Mouse (Mus musculus) embryonic facial prominence, embryonic 10.5 days (tissue): ENCODE results near the gene Dcaf8. TPM values are rescaled to one million over a fixed set of nuclear protein-coding genes. Genes with fewer than 3 reads are reported as not detected.

ENCODE experiments used
- DNase-seq: peaks from one replicate; pipeline ENCODE4 v3.0.0-alpha.2; 2017; ENCODE audit warnings: low spot score
- H3K27ac ChIP-seq: fragments of 300-500 bp; sonication (generic); replicated peaks from 2 replicates; pipeline ENCODE4 v1.5.1; 2016; ENCODE audit warnings: mild to moderate bottlenecking
- H3K27me3 ChIP-seq: fragments of 300-500 bp; sonication (generic); replicated peaks from 2 replicates; pipeline ENCODE4 v1.6.1; 2016; ENCODE audit warnings: low read depth, mild to moderate bottlenecking; ENCODE audit not compliant: poor library complexity, severe bottlenecking
- H3K36me3 ChIP-seq: fragments of 300-500 bp; sonication (generic); replicated peaks from 2 replicates; pipeline ENCODE4 v1.6.1; 2016; ENCODE audit warnings: mild to moderate bottlenecking, moderate library complexity
- H3K4me1 ChIP-seq: fragments of 300-500 bp; sonication (generic); 2 replicates; pipeline ENCODE4 v1.6.1; 2016
- H3K4me3 ChIP-seq: fragments of 300-500 bp; sonication (generic); 2 replicates; pipeline ENCODE4 v1.5.1; 2016; ENCODE audit warnings: mild to moderate bottlenecking, moderate library complexity
- H3K9me3 ChIP-seq: fragments of 300-500 bp; sonication (generic); 2 replicates; pipeline ENCODE4 v1.6.1; 2016; ENCODE audit warnings: mild to moderate bottlenecking
- WGBS: fragments of 180-500 bp; shearing (Covaris S2); methylation state at CpG from one replicate; pipeline ENCODE4 v1.1.7; 2016; 5-methylcytosine and 5-hydroxymethylcytosine counted together
- polyA plus RNA-seq: library from polyadenylated mRNA; unstranded; fragments of >200 nt; fragmentation: Nextera tagmentation; extraction: Ambion mirVana; gene quantifications from 2 replicates; pipeline ENCODE4 v1.2.1, GENCODE M21; 2016

Gene Dcaf8
- polyA plus RNA-seq, 1 experiment from 2014 or later: 141 TPM

DNA sequence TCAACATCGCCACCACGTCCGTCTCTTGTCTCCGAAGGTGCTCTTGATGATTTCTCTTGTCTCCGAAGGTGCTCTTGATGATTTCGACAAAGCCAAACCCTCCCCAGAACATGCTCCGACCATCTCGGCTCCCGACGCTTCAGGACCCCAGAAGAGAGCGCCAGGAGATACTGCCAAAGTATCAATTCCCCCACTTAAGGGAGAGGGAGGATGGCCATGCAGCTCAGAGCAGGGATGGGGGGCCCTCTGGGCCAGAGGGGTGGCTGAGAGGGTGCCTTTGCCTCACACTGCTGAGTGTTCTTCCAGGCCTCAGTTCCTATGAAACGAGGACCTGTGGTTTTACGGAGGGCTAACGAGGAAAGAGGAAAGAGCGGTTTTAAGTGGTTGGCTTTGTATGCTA lies 19.3 kb upstream of the Dcaf8 start:
- Histone ChIP-seq H3K36me3 (peaks cover 56% of the 10 kb centered on the region), H3K4me1 (peaks cover 11% of the 10 kb centered on the region), H3K27ac (no peak overlapping the region), H3K27me3 (no peaks in the 10 kb centered on the region), H3K9me3 (no peaks in the 10 kb centered on the region), H3K4me3 (no peak overlapping the region)
- no peak for DNase-seq
- 95% methylated on average over 15 of the region's 15 CpGs for WGBS

DNA sequence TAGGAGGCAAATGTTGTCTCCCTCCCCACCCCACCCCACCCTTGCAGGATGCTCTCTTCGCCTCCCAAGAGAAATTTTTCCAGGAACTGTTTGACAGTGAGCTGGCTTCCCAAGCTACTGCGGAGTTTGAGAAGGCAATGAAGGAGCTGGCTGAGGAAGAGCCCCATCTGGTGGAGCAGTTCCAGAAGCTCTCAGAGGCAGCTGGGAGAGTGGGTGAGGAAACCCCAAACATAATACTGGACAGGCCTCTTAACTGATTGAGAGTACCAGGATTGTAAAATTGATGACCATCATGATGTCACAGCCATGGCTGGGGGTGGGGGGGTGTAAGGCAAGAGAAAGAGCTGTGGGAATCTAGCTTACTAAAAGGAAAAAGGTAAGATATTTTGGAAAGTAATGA lies 18.8 kb upstream of the Dcaf8 start:
- H3K4me1 ChIP-seq: peaks cover 11% of the 10 kb centered on the region
- WGBS: 74% methylated on average over 2 of the region's 2 CpGs
- peaks cover 59% of the 10 kb centered on the region for H3K36me3 ChIP-seq
- no peaks in the 10 kb centered on the region for H3K9me3 ChIP-seq
- H3K27ac ChIP-seq: no peak overlapping the region
- H3K27me3 ChIP-seq: no peaks in the 10 kb centered on the region
- DNase-seq: no peak
- H3K4me3 ChIP-seq: no peak overlapping the region

DNA sequence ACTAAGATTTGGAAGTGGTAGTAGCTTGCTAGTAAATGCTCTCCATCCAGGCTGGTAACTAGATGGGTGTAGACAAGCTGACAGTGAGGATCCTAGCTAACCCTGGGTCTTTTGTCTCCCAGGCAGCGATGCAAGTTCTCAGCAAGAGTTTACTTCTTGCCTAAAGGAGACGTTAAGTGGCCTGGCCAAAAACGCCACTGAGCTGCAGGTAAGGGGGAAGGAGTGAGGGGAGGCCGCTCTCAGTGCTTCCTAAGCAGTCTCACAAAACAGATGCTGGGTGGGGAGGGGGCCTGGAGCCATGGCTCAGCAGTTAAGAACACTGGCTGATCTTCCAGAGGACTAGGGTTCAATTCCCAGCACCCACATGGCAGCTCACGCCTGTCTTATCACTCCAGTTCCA lies 18.1 kb upstream of the Dcaf8 start:
- no peak overlapping the region for H3K4me3 ChIP-seq
- no peak for DNase-seq

GRCm38 (mm10) chr1:172132319-172132718 lies 15.6 kb upstream of the Dcaf8 start:
- no peaks in the 10 kb centered on the region for H3K27me3 ChIP-seq
- peaks cover 83% of the 10 kb centered on the region for H3K36me3 ChIP-seq
- WGBS: 84% methylated on average over 7 of the region's 7 CpGs
- H3K27ac ChIP-seq: no peak overlapping the region
- no peak overlapping the region for H3K4me3 ChIP-seq
- no peaks in the 10 kb centered on the region for H3K9me3 ChIP-seq
- peaks cover 7% of the 10 kb centered on the region for H3K4me1 ChIP-seq
- no peak for DNase-seq

More for the DNA sequence above, 18.1 kb upstream of the Dcaf8 start:
- no peaks in the 10 kb centered on the region for H3K27me3 ChIP-seq
- H3K9me3 ChIP-seq: no peaks in the 10 kb centered on the region
- 93% methylated on average over 5 of the region's 5 CpGs for WGBS
- peaks cover 11% of the 10 kb centered on the region for H3K4me1 ChIP-seq
- peaks cover 66% of the 10 kb centered on the region for H3K36me3 ChIP-seq
- no peak overlapping the region for H3K27ac ChIP-seq

DNA sequence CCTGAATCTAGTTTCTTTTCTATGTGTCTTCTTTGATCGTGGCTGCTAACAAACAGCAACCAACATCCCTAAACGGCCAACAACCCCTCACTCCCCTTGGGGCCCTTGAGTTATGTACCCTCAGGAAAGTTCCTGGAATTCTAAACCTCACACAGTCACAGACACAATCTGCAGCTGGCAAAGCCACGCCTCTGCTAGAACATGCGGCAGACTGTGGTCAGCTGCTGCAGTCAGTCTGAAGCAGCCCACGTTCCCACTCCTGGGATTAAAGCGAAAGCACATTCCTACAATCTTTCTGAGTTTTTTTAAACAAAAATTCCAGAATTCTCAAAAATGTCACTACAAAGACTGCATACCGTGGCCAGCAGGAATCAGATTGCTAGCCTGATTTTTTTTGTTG lies 14.3 kb upstream of the Dcaf8 start:
- Histone ChIP-seq H3K36me3 (peaks cover 79% of the 10 kb centered on the region), H3K4me1 (0 out of 2 replicates have a peak, but pooled peaks cover 1% of the 10 kb centered on the region), H3K27ac (no peak overlapping the region), H3K4me3 (no peak overlapping the region), H3K9me3 (no peaks in the 10 kb centered on the region), H3K27me3 (no peaks in the 10 kb centered on the region)
- WGBS: 88% methylated on average over 7 of the region's 7 CpGs
- DNase-seq: no peak

DNA sequence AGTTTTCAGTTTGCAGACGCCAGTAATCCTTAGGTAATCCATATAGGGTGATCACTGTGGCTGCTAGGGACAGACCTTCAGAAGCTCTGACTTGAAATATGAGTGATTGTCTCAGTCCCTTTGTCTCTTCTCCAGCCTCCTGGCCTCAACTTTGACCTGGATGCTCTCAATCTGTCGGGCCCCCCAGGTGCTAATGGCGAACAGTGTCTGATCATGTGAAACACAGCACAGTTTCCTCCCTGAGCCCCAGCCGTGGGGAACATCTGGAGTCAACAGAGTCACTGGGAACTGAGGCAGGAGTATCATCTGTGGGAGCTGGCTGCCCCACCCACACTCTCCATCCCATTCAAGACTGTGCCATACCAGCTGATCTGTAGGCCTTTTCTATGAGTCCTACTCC lies 13.8 kb upstream of the Dcaf8 start:
- DNase-seq: no peak
- no peaks in the 10 kb centered on the region for H3K27me3 ChIP-seq
- no peak overlapping the region for H3K4me3 ChIP-seq
- H3K27ac ChIP-seq: no peak overlapping the region
- H3K4me1 ChIP-seq: peaks cover 6% of the 10 kb centered on the region; the same call in 1 of the 2 replicates
- no peaks in the 10 kb centered on the region for H3K9me3 ChIP-seq
- peaks cover 74% of the 10 kb centered on the region for H3K36me3 ChIP-seq
- WGBS: 91% methylated on average over 4 of the region's 4 CpGs

DNA sequence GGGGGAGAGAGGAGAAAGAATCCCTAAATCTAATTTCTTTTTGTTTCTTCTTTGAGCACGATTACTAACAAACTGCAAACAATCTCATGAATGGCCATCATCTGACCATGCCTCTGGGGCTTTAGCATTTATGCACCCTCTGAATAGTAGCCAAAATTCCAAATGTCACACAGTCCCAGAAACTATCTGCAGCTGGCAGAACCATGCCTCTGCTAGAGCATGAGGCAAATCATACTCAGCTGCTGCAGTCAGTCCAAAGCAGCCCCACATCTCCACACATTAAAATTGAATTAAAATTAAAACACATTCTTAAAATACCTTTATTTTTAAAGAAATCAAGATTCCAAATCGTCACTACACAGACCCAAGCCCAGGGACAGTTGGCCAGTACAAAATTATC lies 7.7 kb upstream of the Dcaf8 start:
- H3K4me3 ChIP-seq: no peak overlapping the region
- no peak overlapping the region for H3K27ac ChIP-seq
- no peaks in the 10 kb centered on the region for H3K27me3 ChIP-seq
- no peak for DNase-seq
- peaks cover 7% of the 10 kb centered on the region; the same call in 1 of the 2 replicates for H3K4me1 ChIP-seq
- no peaks in the 10 kb centered on the region for H3K9me3 ChIP-seq
- 79% methylated on average over 2 of the region's 2 CpGs for WGBS
- H3K36me3 ChIP-seq: peaks cover 14% of the 10 kb centered on the region

- H3K4me3 ChIP-seq: no peak overlapping the region
- H3K36me3 ChIP-seq: peaks cover 7% of the 10 kb centered on the region
- WGBS: 86% methylated on average over 1 of the region's 1 CpGs
- H3K9me3 ChIP-seq: no peaks in the 10 kb centered on the region
- no peak for DNase-seq
- H3K27me3 ChIP-seq: no peaks in the 10 kb centered on the region
- no peak overlapping the region for H3K27ac ChIP-seq
- peaks cover 7% of the 10 kb centered on the region; the same call in 1 of the 2 replicates for H3K4me1 ChIP-seq
These were observed 7.1 kb upstream of the Dcaf8 start for GRCm38 (mm10) chr1:172140825-172141224.

- Histone ChIP-seq H3K27me3 (no peaks in the 10 kb centered on the region), H3K4me1 (peaks cover 7% of the 10 kb centered on the region; the same call in 1 of the 2 replicates), H3K36me3 (peaks cover under 1% of the 10 kb centered on the region), H3K9me3 (no peaks in the 10 kb centered on the region), H3K27ac (no peak overlapping the region), H3K4me3 (no peak overlapping the region)
- 77% methylated on average over 3 of the region's 3 CpGs for WGBS
- no peak for DNase-seq
These were observed 6.4 kb upstream of the Dcaf8 start for GRCm38 (mm10) chr1:172141529-172141928.

- Histone ChIP-seq H3K4me1 (peaks cover 15% of the 10 kb centered on the region), H3K27ac (no peak overlapping the region), H3K36me3 (no peaks in the 10 kb centered on the region), H3K27me3 (no peaks in the 10 kb centered on the region), H3K4me3 (no peak overlapping the region), H3K9me3 (no peaks in the 10 kb centered on the region)
- 38% methylated on average over 1 of the region's 1 CpGs for WGBS
- no peak for DNase-seq
These were observed 4.3 kb upstream of the Dcaf8 start for GRCm38 (mm10) chr1:172143570-172143969.

GRCm38 (mm10) chr1:172148279-172148954 lies 533 bp downstream of the Dcaf8 start:
- WGBS: under 1% methylated on average over 40 of the region's 40 CpGs
- Histone ChIP-seq H3K27ac (peak overlapping the region; percentile 99), H3K9me3 (no peaks in the 10 kb centered on the region), H3K36me3 (peaks cover 36% of the 10 kb centered on the region), H3K4me1 (peaks cover 32% of the 10 kb centered on the region), H3K27me3 (no peaks in the 10 kb centered on the region), H3K4me3 (peak overlapping the region; percentile 95)
- peak; percentile 81 for DNase-seq

DNA sequence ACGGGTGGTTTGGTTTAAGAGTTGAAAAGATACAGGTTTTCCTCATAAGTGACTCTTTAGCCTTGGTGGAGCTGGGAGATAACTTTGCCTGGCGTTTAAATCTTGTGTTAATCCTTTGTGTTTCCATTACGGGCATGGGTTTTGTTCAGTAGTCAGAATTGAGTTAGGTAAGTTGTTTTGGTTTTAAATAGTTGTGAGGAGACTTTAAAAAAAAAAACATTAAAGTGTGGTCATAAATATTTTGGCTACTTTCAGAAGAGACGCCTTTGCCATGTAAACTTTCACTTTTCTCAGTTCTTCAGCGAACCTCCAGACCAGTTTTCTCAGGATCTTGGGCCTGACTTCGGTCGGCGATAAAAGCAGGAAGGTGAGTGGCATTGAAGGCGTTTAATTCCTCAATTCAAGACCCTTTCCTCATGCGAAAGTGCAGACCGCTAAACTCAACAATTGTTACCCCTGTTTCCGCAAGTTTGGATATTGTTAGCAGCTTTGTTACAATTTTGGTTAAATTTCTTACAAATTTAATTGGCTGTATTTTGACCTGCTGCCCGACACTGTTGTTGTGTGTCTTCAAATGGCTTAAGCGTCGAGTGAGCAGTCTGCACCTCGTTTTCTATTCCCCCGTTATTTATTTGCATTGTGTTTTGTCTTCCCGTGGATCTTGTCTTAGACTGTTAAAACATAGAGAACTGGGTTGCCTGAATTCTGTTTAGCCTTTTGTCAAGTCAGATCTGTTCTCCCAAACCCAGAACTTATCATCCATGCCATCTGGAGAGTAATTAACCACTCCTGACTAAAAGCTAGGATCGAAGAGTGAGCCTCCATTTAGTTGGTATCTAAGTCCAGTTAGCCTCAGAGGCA lies 1.3 kb downstream of the Dcaf8 start:
- WGBS: 23% methylated on average over 19 of the region's 19 CpGs
- DNase-seq: no peak

DNA sequence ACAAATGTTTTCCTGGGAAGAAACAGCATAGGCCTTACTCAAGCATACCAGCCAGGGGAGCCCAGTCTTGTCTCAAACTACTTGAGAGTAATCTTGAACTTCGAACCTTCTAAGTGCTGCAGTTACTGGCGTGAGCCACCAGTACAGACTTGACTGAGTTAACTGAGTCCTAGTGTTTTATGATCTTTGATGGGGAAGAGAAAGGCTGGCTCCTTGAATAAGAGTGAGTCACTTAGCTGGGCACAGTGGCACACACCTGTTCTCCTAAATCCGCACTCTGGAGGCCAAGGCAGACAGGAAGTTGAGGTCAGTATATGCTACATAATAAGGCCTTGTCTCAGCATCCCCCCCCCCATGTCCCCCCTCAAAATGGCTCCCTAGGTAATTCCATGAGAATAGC lies 6.7 kb downstream of the Dcaf8 start:
- peaks cover 18% of the 10 kb centered on the region for H3K4me1 ChIP-seq
- 91% methylated on average over 3 of the region's 3 CpGs for WGBS
- no peak for DNase-seq
- H3K27ac ChIP-seq: no peak overlapping the region
- no peaks in the 10 kb centered on the region for H3K27me3 ChIP-seq
- no peak overlapping the region for H3K4me3 ChIP-seq
- H3K9me3 ChIP-seq: no peaks in the 10 kb centered on the region
- H3K36me3 ChIP-seq: peaks cover 79% of the 10 kb centered on the region

More for the DNA sequence above, 1.3 kb downstream of the Dcaf8 start:
- Histone ChIP-seq H3K27ac (peak overlapping the region; percentile 99), H3K4me1 (peaks cover 32% of the 10 kb centered on the region), H3K9me3 (no peaks in the 10 kb centered on the region), H3K4me3 (peak overlapping the region; percentile 95), H3K36me3 (peaks cover 44% of the 10 kb centered on the region), H3K27me3 (no peaks in the 10 kb centered on the region)
